Mouse (Mus musculus): ENCODE data around the gene Rph3al. TPM values are rescaled to one million over a fixed set of nuclear protein-coding genes. Genes with fewer than 3 reads are reported as not detected.

Rph3al gene
- polyA plus RNA-seq, 1 experiment, result 1.1 TPM

DNA sequence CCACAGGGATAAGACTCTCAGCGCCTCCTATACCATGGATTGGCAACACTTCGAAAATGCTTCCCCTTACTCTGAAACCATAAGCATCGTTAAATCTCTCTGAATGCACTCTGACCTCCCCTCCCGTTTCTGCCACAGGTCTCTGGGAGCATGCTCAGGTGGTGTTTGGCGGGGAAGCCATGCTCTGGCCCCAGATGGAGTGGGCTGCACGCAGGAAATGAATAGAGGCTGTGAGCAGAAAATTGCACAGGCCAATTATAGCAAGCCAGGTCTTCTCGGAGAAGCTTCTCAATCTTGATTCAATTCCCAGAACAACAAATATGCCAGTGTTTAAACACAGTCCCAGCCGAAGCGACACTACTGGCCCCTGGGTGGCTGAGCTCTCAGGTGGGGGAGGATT lies 72.4 kb downstream of the Rph3al start:
- DNase-seq (ENCODE audit: extremely low spot score in 1 of 2, low spot score in 1 of 2), result no peak

DNA sequence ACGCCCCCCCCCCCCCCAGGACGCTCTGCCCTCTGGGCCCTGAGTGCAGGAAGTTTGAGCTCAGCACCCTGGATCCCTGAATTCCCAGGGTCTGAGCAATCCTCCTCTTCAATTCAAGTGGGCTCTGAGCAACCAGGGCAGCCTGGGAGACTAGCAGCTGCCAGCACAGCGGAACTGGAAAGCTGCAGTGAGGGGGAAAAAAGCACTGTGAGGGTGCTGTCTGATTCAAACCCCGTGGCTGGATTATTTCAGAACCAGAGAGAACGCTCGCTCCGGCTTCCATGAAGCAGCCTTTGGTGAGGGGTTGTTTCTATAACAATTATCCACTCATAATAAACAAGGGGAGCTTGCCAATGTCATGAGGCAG lies 73.0 kb downstream of the Rph3al start:
- DNase-seq (ENCODE audit: extremely low spot score in 1 of 2, low spot score in 1 of 2), result peak in 1 of 2 experiments; percentile 53

DNA sequence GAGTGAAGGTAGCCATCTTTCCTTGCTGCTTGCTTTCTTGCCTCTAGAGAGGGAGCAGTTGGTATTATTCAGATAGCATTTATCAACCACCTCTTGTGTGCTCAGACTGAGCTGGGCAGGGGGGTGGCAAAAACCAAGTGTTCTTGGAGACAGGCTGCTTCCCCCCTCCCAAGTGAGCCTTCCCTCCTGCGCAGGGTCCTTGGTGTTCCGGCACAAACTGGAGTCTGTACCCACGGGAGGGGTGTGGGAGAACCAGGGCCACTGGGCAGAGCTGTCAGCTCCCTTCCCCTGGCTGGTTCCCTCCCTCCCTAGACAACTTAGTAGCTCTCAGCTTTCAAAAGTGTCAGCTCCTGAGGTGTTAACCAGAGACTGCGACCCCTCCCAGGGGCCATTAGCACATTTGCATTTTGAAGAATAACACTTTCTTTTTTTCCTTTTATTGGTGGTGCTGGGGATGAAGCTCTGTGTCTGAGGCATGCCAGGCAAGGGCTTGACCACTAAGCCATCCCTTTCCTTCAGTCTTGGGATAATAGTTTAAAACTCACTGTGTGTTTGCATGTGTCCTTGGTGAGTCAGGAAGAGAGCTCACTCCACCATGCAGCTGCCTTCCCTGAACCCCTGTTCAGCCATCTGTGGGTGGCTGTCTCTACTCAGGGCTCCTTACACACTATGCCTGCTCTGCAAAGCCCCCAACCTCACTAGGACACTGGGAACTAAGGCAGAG lies 73.5 kb downstream of the Rph3al start:
- DNase-seq (ENCODE audit: extremely low spot score in 1 of 2, low spot score in 1 of 2), result no peak

DNA sequence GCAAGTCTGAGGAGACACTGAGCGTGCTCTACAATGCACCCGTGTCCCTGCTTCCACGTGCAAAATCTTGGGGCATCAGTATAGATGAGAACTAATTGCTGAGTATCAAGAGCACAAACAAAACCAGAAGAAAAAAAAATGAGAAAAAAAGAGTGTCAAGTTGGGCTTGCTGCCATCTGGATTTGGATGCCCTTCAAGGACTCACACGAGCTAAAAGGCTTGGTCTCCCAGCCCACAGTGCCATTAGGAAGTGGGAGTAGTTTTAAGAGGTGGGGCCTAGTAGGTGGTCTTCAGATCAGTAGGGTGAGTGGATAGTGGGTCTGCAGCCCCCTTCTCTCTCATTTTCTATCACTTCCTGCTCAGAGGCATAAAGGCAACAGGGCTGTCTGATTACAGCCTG lies 75.8 kb downstream of the Rph3al start:
- no peak for DNase-seq (ENCODE audit: extremely low spot score in 1 of 2, low spot score in 1 of 2)

DNA sequence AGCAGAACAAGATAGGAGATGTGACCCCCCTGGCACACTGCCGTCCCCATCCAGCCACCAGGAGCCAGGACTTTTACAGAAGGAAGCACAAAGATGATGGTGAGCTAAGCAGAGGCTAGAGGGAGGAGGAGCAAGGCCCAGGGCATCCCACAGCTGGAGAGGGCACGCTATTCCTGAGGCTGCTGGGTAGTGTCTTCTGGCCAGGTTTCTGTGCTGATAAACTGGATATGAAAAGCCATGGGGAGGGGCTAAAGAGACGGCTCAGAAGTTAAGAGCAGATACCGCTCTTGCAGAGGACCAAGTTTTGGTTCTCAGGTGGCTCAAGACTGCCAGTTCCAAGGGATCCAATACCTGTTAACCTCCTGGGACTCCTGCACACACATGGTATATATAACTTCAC lies 76.6 kb downstream of the Rph3al start:
- DNase-seq (ENCODE audit: extremely low spot score in 1 of 2, low spot score in 1 of 2), result no peak

DNA sequence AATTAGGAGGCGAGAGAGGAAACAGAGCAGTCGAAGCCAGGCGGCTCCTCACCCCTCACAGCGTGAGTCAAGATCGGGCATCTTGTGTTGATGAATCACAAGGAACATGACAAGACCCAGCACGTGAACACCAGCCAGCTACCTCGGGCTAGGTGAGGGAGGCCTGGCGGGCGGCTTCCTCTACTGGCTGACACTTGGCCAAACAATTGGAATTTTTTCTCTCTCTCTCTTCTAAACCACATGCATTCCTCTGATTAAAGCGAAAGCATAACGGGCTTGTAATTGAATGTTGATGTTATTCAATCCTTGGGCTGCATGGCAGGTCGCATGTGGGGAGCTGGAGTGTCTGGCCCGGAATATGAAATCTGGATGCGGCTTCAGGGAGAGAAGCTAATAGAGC lies 77.0 kb downstream of the Rph3al start:
- no peak for DNase-seq (ENCODE audit: extremely low spot score in 1 of 2, low spot score in 1 of 2)

DNA sequence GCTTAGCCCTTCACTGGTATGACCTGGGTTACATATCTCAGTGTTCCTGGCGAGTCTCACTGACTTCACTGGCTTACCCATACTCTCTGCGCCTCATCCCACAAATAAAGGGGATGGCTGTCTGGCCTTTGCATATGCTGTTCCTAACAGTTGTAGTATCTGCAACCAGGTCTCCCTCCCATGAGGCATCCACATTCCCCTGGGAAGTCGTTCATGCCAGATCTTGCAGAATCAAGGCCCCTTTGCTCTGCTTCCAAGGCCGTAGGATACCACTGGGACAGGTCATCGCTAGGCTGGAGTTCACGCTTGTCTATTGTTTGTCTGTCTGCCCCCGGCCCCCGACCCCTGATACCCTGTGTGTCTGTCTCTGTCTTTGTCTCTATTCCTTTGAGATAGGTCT lies 78.8 kb downstream of the Rph3al start:
- no peak for DNase-seq (ENCODE audit: extremely low spot score in 1 of 2, low spot score in 1 of 2)

DNA sequence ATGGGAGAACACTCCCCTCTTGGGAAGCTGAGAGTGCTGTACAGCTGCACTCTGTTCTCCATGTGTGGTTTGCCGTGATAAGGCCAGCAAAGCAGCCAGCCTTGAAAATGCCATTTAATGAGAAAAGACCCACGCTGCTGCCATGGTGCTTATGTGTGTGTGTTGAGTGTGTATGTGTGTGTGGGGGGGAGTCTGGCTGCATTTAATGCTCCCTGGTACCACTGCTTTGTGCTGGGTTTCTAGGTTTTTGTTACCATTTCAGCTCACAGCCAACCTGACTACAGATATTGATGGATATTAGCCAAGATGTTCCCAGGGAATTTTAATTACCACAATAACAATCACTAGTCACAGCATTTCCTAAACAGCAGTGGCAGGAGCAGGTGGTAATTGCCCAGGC lies 79.3 kb downstream of the Rph3al start:
- no peak for DNase-seq (ENCODE audit: extremely low spot score in 1 of 2, low spot score in 1 of 2)

DNA sequence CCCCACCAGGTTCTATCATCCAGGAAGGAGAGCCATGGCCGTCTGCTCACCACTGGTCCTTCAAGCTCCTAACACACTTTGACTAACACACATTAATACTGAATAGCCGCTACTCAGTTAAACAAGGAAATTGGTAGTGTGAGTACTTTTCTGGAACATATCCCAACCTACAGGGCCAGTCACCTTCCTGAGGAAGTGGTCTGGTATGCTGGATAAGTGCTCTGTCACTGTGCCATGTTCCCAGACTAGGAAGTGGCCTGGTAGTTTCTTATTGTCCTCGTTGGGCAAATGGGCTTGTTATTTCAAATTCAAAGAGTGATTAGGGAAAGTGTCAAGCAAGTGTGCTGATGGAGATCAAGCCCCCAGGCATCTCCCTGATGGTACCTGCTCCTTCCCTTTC lies 80.4 kb downstream of the Rph3al start:
- no peak for DNase-seq (ENCODE audit: extremely low spot score in 1 of 2, low spot score in 1 of 2)

DNA sequence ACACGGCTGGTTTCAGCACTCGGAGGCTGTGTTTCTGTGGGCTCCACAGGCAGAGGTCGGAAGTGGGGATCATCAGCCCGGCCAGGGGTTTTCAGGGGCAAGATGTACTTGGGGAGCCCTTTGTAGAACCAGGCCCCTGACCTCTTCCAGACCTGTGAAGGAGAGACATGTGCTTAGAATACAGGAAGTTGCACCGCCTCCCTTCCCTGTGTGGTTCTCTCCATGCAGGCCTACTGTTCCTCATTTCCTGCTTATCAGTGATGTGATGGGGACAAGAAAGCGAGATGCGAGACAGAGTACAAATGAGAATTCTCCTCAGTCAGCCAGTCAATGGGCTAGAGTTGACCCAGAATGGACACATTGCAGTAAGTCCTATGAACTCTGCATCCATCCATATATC lies 83.9 kb downstream of the Rph3al start:
- no peak for DNase-seq (ENCODE audit: extremely low spot score in 1 of 2, low spot score in 1 of 2)

DNA sequence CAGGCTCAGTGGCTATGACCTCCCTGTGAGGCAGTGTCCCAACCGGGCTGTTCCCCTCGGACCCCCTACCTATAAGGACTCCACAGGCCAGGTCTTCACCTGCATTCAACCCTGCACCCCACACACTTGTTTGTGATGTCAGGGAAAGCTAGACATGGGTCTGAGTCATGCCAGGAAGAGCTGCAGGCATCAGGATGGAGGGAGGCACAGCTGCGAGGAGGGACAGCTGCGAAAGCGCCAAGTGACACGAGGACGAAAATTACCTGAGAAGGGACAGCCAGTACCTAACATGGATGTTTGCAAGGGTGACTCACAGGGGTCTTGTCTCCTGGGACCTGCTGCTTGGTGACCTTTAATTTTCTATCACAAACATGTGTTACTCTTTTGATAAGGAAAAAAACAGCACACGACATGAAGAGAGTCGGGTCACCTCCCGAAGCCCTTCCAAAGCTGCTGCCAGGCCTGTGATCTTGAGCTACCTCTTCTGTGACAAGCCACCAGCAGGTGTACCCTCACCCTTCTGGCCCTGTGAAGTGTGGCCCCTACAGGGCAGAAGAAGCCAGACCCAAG lies 85.1 kb downstream of the Rph3al start:
- DNase-seq (ENCODE audit: extremely low spot score in 1 of 2, low spot score in 1 of 2), result no peak

DNA sequence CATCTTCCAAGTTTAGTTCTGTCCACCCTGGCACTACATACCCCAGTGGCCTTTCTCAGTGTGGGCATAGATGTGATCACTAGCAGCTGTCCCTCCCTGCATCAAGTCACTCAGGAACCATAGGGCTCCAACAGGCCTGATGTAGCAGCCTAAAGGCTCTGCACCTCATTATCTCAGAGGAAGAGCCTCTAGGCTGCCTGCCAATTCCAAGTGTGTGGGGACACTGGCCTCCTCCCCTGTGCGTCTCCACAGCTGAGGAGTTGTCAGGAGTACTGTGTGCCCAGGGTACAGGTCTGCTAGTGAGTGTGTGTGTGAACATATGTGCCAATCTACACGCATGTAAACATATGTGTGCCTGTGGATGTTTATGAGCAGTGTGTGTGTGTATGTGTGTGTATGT lies 85.7 kb downstream of the Rph3al start:
- no peak for DNase-seq (ENCODE audit: extremely low spot score in 1 of 2, low spot score in 1 of 2)

DNA sequence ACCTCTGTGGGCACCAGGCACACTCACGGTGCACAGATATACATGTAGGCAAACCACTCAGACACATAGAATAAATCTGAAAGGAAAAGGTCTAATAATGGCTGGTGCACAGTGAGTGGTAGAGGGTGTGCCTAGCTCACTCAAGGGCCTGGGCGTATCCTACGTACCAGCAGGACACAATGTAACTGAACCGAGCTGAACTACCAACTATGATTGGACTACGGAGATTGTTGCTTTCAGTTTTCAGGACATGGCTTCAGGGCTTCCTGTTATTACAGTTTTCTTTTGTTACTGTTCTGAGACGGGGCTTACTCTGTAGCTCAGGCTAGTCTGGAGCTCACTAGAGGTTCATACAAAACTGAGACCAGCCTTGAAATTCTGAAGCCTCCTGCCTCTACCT lies 88.7 kb downstream of the Rph3al start:
- DNase-seq (ENCODE audit: extremely low spot score in 1 of 2, low spot score in 1 of 2), result no peak

DNA sequence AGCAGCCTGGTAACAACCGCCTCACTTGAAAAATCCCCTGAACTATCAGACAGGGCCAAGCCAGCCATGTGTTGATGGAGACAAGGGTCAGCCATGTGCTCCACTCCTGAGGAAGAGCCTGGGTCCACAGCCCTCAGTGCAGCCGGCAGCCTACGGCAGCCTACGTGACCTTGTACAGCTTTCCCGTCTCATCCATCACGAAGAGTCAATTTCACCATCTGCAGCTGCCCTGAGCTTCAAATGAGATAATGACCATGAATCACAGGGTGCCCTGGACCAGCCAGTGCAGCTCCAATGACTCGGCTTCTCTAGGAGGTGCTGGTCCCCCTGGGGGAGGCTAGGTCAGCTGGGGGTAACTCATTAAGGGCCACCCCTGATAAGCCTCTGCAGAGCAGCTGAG lies 91.6 kb downstream of the Rph3al start:
- DNase-seq (ENCODE audit: extremely low spot score in 1 of 2, low spot score in 1 of 2), result no peak

DNA sequence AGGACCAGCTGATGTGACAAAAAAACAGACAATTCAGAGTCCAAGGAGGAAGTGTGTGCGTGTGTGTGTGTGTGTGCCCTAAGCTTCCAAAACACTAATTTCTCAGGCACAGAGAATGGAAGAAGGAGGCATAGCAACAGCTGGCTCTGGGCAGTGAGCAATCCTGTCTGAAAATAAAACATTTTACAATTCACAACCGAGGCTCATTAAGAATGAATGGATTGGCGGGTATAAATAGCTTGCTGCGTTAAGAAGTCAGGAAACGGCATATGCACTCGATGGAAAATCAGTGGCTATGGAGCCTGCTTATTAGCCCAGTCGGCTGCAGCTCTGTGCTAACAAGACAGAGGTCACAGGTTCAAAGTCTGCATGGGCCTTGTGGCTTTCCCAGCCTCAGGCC lies 92.6 kb downstream of the Rph3al start:
- peak in 1 of 2 experiments; percentile 35 for DNase-seq (ENCODE audit: extremely low spot score in 1 of 2, low spot score in 1 of 2)

DNA sequence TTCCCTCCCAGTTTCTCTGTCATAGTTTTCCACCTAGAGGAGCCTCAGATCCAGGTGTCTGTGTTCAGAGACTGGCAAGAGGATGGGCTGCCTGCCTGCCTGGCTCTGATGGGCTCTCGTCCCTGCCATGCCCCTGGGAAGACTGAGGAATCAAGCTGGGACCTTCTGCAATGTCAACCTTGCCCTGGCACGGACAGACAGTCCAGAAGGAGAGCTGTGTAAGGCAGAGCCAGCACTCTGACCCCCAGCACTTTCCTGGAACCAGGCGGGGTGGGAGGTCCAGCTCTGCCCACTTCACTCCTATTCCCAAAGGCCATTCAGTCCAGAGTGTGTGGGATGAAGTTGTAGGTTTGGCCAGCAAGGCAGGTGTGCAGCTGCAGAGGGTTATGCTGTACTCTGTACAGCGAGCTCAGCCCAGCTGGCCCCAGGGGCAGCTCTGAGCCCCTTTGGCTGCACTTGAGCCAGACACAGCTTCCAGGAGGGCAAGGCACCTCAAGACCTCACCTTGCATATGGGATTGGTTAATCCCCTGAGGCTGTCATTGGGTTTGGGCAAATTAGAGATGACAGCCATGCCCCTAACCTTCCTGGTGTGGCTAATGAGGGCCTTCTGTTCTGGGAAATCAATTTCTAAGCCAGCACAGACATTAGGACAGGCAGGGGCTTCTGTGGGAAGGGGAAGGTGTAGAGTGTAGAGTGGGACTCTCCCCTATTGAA lies 95.2 kb downstream of the Rph3al start:
- DNase-seq (ENCODE audit: extremely low spot score in 1 of 2, low spot score in 1 of 2), result no peak

DNA sequence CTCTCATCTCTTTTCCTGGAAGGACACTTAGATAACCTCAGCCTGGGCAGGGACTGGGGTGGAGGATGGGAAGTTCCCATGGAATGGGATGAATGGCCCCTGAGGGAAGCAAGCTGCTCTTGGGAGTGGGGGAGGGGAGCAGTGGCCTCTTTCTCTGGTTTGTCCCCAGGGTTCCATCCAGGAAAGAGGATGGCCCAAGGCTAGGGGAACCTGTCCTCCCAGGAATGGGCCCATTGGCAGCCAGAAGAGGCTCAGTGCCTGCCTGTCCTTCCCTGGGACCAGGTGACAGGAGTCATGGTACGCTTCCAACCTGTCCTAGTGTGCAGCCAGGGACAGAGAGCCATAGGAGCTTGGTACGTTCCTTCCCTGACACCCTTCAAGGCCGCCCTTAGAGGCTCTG lies 96.7 kb downstream of the Rph3al start:
- no peak for DNase-seq (ENCODE audit: extremely low spot score in 1 of 2, low spot score in 1 of 2)

DNA sequence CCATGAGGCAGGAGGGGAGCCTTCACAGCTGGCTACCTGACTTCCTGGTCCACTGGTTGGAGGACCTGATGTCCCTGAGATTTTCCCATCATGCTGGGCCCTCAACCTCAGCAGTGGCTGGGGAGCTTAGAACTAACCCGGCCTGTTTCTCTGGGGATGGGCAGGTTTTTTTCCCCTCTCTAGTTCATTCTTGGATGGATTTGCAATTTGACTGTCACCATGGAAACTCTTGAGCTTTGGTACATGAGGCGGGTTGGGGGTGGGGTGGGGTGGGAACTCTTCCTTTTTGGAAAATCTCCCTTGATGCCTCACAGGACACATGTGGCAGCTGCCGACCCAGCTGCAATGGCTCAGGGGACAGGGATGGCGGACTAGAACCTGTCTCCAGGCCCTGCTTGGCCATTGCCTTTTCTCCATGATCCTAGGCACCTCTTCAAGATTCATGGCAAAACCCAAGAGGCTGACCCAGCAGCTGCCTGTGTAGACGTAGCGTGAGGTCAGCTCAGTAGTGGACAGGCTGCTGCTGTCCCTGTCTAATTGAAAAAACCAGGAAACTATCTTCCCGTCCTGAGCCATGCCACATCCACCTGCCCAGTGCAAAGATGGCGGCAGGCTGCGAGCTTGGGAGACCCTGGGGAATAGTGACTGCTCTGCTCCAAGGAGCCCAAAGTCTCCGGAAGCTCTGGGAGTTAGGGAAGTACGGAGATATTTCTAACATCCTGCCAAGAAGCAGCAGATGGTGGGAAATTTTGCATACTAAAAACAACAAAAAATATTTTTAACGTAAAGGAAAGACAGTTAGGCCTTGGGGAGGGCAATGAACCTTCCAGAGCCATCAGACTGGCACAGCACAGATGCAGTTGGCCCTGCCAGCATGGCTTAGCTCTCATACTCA lies 98.4 kb downstream of the Rph3al start:
- DNase-seq (ENCODE audit: extremely low spot score in 1 of 2, low spot score in 1 of 2), result peak; percentile 7 to 40

DNA sequence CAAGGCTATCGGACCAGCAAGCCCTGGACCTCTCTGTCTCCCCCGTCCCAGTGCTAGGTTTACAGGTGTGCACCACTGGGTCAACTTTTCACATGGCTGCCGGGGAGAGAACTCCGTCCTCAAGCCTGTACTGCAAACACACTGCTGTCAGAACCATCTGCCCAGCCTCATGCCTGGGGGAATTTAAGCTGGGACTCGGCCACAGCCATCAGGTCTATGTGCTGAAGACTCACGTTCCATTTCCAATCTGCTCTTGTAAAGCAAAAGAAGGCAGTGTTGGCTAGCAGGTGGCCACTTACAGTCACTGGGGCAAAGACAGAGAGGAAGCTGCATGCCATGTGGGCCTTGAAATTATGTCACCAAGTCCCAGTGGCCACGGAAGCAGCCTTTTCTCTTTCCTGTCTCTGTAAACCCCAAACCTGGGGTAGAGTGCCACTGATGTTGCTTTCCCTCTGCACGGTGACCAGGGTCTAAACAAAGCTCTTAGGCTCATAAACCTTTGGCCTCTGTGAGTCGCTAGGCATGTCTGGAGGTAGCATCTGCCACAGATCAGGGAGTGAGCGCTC lies 99.3 kb downstream of the Rph3al start:
- DNase-seq (ENCODE audit: extremely low spot score in 1 of 2, low spot score in 1 of 2), result no peak

DNA sequence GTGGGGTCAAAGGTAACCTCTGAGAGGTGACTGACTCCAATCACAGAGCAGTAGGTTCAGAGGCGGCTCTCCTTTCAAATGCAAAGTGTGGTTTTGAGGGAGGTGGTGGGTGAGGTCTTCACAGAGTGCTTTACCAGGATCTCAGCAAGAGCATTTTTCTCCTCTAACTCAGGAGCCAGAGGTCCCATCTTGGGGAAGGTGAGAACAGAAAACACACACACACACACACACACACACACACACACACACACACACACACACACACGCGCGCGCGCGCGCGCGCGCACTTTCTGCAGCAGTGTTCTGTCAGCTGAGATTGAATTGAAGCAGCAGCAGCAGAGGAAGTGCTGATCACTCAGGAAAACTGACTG lies 102.0 kb downstream of the Rph3al start:
- DNase-seq (ENCODE audit: extremely low spot score in 1 of 2, low spot score in 1 of 2), result no peak
